Mouse (Mus musculus): ENCODE data around the gene Agxt2.
A peak's percentile ranks its signal among the peaks of the same experiment; 100 is the strongest.

The Agxt2 gene

DNA sequence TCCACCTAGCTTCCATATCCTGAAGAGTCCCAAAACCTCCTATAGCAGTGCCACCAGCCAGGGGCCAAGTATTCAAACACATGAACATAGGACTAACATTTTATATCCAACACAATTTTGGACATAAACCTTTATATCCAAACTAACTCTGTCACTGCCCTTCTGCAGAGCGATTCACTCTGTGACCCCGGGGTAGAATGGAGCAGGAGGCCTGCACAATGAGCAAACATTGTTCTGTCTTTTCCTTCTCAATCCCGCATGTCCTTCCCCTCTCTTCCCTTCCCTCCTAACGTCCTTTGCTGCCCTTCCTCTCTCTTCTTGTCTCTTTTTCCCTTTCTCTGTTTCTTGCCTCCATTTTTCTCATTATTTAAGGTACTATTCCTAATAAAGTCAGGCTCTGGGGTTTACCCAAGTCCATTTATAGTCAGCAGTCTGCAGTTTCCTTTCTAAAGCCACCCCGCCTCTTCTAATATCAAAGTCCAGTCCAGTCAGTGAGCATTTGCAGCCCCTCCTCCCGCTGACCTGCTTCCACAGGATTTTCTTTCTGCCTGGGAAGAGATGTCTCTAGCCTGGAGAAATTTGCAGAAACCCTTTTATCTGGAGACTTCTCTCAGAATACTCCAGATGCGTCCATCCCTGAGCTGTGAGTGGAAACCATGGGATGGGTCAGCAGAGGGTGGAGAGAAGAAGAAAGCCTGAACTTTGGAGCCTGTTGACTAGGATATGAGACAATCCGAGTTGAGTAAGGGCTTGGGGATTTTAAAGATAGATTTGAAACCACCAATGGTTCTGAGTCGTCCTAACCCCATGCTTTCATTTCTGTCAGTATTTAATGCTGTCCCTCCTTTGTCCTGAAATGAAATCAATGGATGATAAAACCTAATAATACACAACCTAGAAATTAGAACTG lies at the start of gene Agxt2:
Gene Agxt2 (plus strand): TSS at position 494 of the 910 bp plus-strand sequence.
- peak; percentile 35 to 51 for DNase-seq

DNA sequence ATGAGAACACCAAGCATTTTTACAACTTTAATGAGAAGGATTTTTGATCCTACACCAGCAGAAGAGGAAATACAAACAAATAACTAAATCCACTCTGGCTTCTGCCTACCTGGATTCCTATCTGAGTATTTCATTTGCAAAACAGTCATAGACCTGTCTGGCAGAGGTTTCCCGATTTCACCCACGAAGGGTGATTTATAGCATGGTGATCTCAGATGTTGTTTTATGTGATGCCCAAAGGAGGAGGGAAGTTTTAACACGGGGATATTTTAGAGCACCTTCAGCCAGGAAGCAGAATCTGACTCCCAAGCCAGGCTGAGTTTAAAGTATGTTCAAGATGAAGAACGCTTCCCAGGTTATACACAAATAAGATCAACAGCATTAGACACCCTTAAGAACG lies 46.5 kb upstream of the Agxt2 start:
- no peak for DNase-seq

DNA sequence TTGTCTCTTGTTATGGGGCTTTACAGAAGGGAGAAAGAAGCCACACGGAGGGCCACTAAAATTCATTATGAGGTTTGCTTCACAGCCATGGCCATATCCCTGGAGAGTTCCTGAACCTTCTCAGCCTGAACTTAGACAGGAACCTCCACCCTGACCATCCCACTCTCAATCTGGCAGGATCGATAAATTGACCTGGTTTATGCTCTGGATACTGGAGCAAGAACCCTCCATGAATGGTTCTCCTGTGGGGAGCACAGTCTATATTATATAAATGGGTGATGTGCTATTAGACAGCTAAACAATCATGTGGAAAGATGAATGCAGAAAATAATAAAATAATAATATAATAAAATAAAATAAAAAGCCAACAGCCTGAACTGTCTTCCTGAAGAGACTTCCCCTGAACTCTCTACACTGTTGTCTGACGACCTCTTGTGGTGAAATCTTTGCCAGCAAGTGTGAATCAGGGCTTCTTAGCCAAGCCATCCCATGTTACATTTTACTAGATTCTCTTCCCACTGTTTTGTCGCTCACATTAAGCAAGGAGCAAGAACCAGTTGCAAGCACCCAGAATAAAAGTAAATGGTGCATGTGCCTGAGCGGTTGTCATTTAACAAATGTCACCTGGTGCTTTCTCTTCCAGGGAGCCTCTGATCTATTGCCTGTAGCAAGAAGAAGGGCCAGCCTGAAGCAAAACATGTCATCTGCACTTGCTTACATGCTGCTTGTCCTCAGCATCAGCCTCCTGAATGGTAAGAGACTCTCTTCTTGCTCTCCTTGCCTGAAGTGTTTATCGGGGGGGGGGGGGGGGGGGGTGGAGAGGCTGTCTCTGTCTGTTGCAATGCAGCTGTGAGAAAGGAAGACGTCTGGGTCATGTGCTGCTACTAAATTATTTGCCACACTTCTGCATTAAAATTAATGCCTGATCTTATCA lies 44.5 kb upstream of the Agxt2 start:
- peak; percentile 64 to 71 for DNase-seq

DNA sequence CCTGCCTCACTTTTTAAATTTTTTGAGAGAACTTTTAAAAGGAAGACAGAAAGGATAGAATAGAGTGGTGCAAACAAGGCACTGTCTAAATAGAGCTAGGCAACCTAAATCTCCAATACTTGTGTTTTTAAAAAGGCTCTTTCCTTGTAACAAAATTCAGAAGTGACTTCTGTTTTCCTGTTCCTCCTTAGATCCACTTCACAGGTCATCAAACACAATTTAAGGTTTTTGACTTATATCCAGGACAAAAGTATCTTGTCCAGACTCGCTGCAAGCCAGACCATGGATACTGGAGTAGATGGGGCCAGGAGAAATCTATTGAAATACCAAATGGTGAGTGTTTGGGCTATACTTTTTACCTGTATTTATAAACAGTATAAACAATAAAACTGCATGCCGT lies 33.3 kb upstream of the Agxt2 start, which contains the start of gene Gm21973:
Gene Gm21973 (plus strand): TSS at position 301 of the 400 bp plus-strand sequence.
- DNase-seq: no peak

DNA sequence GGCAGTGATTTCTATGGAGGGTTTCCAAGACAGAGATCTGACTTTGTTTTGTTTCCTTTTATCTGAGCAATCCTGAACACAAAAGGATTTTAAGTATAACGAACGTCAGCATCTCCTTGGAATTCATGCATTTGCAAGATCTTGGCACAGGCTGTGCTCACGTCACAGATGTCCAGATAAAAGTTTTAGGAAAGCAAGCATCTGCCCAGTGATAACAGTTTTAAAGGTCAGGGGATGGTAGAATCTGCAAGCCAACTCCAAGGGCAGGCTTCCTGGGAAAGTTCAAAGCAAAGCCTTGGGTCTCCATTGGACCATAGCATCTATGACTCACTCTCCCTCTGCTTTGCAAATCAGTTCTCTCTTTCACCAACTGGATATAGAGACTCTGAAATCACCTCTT lies 27.7 kb upstream of the Agxt2 start:
- DNase-seq: no peak

DNA sequence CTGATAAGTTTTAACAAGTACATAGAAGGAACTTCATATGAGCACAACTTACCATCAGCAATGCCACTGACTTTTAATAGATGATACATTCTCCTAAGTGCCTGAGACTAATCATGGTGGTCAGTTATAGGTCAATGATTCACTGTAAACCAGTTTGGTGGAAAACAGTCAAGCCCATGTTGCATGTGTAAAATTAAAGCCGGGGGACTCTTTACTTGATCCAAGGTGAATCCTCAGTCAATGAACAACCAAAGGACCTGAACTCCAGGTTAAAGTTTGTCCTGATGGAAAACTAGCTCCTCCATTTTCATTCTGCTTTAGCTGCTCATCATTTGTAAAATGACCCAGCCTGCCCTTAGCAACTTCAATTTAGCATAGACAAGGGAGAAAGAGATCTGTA lies 25.8 kb upstream of the Agxt2 start:
- DNase-seq: no peak

DNA sequence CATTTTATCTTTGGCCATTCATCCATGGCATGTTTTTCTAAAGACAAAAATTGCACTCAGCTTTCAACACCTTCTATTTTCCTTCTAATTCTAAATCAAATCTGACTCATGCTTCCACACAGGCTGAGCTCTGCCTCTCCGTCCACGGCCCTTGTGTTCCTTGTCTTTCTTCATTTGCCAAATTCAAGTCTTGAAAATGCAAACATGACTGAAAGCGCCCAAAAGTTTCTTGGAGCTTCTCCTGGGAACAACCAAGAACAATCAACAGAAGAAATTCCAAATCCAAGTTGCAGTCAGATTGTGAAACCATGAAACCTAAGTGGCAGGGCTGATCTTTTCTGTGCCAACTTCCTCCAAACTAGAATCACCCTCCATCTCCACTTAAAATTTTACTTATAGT lies 19.7 kb upstream of the Agxt2 start:
- DNase-seq: no peak

DNA sequence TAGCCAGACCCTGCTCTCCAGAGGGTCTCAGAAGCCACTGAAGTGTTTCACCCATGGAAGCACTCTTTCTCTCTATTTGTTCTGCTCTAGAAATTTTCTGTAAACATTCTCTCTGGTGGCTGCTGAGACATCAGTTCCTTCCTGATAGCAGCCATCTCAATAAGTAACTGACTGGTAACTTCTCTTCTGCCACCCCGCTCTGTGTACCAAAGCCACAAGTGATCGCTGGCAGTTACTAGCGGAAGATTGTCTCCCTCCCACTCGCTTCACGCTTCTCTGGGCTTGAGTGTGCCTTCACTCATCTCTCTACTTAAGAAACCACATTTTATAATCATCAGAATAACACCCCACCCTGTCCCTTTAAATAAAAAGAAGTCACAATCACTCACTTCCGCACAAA lies 11.3 kb upstream of the Agxt2 start:
- peak; percentile 27 to 50 for DNase-seq

DNA sequence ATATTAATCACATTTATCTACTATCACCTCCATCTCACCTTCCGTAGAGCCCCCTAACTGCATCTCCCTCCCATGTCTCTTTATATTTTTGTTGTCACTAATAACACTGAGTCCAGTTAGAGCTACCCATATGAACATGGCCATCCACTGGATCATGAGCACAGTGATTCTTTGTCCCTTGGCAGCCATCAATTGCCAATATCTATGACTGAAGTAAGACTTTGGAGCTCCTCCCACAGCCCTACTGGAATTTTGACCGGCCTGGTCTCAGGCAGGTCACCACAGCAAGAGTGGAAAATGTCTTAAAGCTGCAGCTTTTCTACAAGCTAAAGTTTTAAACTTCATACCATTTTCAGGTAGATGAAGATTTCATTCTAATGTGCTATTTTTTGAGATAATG lies 8.0 kb downstream of the Agxt2 start:
- no peak for DNase-seq

DNA sequence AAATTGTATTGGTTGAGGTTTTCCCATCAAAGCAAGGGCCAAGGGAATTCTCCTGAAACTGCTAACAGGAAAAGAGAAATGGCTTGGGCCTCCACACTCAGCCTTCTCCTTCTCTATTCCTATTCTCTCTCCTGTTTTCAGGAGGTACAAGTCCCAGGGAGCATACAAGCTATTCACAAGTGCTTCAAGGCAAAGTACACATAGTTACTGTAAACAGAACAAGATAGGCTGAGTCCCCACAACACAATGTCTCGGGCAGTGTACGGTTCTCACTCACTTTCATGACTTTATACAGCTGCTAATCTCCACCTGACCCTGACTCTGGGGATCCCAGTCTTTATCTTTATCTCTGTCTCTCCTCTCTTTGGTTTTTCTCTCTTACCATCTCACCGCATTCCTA lies 17.1 kb downstream of the Agxt2 start:
- DNase-seq: no peak

DNA sequence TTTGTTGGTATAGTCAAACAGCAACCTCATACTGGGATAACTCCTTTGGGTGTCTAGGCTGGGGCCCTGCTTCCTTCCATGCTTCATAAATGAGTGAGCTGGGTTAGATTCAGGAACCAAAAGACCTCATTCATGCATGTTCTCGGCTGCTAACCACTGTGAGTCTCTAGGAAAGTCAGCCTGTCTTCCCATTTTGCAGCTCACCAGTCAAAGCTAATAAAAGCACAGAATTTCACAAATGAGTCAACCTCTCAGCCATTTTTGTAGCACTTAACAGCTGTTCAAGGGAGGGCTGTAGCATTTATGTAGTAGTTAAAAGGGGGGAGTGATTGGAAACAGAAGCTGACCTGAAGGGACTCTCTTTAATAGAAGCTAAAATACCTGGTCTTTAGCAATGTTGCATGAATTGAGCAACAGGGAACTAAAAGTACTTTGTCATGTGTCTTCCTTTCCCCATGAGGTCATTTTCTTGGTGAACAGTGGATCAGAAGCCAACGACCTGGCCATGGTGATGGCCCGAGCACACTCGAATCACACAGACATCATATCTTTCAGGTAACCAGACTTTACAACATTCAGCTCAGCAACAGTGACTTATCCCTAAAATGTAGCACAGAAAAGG lies 20.1 kb downstream of the Agxt2 start:
- no peak for DNase-seq

DNA sequence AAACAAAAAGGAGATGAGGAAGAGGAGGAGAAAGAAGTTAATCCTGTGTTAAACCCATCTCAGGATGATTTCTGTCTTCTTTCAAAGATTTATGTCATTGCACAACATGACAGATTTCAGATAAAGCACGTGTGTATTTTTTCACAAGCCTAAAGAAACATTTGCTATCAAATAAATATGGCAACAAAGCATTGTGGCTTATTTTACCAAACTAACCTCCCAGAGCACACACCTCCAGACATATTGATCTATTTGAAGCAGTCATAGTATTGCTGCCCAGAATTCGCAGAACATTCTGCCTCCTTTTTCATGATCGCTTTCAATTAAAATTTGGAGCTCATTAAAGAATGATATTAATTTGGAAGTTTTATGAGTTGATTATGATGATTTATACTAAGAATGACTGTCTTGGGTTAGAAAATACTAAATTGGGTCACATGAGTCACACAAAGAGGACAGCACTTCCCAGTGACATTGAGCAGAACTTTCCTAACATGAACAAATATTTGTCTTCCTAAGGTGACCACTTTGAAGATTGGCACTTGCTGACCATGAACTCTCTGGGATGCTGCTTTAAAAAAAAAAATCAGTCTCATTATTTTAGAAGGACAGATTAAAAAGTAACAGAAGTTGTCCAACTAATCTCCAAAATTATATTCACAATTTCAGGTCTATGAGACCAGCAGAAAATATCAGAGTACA lies 21.6 kb downstream of the Agxt2 start:
- DNase-seq: no peak

DNA sequence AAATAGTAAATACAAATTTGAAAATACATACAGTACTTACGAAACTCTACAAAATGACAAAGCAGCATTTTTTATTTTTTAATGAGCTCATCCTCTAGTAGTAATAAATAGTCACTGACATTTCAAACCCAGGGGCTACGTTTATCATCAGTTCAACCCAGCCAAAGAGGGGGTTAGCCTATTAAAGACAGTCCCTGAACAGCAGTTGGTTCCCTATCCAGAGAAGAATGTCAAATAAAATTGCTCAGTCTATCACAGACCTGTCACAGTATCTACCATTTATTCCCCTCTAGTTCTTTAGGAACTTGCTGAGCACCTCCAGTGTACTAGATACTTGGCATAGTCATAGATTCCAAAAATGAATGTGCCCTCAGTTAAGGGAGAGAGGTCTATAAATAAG lies 28.9 kb downstream of the Agxt2 start:
- DNase-seq: no peak

DNA sequence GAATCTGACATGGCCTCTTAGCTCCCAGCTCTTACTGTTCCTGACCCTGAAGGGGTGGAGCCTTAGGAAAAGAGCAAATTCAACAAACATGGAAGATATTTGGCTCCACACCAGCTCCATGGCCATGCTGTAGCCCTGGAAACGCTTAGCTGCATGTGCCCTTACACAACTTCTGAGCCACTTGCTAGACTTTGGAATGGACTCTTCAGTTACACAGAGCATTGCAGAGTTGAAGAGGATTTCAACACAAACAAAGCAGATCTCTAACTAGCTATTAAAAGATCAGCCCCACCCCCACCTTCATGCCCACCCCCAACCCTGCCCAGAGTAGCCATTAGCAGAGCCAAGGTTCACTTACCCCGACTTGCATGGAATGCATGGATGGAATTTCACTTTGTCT lies 41.5 kb downstream of the Agxt2 start:
- DNase-seq: peak; percentile 16 to 40

DNA sequence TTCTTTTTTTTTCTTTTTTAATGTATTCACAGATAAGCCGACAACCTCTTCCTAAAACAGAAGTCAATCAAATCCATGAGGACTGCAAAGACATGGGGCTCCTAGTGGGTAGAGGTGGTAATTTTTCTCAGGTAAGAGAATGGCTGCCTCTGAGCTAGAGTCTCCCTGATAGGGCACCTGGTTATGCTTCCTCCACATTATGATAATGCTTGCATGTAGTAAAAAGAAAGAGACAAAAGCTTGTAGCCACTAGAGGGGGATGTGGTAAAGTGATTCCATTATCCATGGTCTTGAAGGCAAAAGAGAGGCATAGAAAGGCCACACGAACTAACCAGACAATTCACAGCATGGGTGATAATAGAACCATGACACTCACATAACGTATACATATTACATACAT lies 42.1 kb downstream of the Agxt2 start:
- DNase-seq: no peak

DNA sequence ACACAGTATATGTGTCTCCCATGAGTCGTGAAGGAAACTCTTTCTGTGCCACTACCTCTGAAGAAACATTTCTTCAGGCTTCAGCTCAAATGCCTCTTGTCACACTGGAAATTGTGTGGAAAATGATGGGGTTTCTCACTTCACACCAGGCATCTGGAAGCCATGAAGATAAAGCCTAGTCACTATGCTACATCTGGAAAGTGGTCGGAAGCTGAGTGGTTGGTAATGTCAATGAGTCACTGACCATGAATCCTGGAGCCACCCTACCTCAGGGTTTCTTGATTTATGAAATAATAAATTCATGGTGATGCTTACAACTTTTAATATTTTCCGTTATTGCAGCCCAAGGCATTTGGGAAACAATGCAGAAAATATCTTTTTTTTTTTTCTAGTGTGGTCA lies 51.5 kb downstream of the Agxt2 start:
- DNase-seq: no peak

DNA sequence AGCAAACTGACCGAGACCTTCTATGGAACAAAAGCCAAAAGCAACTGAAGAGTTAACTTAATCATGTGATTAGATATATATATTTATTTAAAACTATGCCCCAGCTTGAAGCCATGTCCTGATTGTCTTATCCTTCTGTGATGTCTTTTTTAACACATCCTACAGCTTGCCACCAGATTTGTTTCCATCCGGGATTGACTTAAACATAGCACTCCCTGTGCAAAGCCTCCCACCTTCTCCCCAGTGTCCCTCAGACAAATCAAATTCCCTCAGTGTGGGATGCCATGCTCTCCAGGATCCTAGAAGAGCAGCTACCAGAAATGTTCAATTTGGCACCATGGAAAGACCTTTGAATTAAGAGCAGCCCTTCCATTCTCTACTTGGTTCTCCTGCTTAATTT lies 52.5 kb downstream of the Agxt2 start:
- no peak for DNase-seq

DNA sequence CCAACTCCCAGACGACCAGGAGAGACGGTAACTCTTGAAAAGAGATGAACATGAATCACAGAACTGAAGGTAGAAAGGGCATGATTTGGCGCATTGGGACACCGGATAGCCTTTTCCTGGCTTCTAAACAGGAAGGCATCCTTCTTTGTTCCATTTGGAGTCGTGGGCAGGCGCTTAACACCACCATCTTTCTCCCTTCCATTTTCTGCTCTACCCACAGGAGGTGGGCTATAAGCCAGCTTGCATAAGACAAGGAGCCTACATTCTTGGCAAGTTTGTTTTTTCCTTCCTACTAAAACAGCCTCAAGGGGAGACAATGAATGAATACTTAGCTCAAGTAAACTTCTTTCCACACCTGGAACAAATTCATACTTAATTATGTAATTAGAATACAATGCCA lies 55.3 kb downstream of the Agxt2 start:
- no peak for DNase-seq

DNA sequence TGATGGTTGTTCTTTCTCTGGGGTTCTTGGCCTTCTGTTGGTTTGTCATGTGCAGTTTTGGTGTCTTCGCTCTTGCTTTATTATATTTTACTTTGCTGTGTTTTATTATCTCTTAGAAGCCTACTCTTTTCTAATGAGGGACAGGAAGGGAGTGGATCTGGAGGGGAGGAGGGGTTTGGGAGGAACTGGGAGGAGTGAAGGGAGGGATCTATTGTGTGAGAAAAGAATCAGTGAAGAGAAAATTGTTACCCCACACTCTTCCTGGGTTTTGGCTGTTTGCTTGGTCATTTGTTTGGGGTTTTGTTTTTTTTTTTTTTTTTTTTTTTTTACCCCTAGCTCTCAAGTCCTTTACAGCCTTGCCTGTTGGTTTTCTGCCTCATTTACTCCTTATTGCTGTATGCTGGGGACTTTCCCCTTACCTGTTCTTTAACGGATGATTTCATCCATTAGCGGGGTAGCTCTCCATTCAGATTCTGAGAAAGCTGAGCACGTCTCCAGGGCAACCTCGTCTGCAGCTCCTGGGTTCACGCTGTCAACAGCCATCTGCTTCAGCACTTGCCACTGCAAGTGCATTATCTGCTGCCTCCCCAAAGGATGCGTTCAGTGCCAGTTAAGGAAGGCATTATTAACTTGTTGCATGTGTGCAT lies 62.9 kb downstream of the Agxt2 start:
- DNase-seq: peak in 1 of 2 experiments; percentile 15

DNA sequence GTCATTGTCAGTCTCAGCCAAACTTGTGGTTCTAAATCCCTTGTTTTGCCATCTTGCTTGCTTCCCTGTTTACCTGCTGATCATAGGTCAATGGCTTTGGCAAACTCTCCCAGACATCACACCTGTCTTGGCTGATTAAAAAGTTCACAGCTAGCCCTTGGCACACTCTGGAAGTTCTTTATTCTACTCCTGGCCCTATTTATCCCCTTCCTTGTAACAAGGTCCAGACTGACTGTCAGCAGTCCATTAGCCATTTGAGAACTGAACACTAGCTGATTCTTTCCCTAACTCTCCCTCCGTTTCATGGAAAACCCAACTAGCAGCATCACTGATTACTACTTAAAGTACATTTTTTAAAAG lies 63.4 kb downstream of the Agxt2 start:
- DNase-seq: no peak

DNA sequence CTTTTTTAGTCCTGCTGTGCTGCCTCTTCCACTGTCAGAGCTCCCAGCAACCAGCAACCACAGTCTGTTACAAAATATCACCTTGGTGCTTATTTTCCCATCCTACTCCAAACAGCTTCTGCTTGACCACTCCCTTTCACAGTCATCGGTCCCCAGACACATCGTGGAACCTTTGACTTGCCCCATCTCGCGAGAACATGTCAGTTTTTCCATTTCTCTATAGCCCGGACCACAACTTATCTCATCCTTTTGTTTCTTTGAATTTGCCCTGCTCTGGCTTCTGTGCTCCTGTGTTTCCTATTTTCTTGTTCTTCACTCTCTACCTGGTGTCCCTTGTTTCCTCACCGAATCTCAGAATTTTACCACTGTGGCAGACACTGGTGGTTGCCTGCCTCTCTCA lies 67.8 kb downstream of the Agxt2 start:
- no peak for DNase-seq

All from kidney, postnatal 4 days (tissue).